Mouse (Mus musculus): ENCODE data around the gene Scn1b.

Gene Scn1b

GRCm38 (mm10) chr7:31116721-31117145, 10.1 kb downstream of the Scn1b start:
- no peak for DNase-seq (ENCODE audit: low read depth, low spot score)

DNA sequence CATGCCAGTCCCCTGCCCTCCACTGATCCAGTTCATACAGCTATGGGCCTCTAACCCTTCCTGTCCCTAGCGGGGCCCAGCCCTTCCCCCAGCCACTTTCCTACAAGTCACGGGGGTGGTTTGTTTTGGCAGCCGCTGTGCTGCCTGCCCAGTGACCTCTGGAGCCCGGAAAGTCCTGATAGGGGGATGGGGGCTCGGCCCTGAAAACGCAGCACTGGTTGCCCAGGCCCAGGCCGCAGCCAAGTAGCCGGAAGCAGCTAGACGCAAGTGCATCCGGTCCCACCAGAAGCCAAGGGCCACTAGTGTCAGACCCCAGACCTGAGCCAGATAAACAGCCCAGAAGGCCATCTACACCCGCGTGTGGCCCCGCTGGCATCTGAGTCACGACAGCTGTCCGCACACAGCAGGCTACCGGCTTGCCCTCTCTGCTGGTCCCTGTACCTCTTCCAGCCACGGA, 11.2 kb downstream of the Scn1b start:
- DNase-seq (ENCODE audit: low read depth, low spot score): no peak

- DNase-seq (ENCODE audit: low read depth, low spot score): no peak
These were observed 11.6 kb downstream of the Scn1b start, which contains the start of gene Hpn for GRCm38 (mm10) chr7:31115182-31115581. Hpn (minus strand) TSS chr7:31115290.

DNA sequence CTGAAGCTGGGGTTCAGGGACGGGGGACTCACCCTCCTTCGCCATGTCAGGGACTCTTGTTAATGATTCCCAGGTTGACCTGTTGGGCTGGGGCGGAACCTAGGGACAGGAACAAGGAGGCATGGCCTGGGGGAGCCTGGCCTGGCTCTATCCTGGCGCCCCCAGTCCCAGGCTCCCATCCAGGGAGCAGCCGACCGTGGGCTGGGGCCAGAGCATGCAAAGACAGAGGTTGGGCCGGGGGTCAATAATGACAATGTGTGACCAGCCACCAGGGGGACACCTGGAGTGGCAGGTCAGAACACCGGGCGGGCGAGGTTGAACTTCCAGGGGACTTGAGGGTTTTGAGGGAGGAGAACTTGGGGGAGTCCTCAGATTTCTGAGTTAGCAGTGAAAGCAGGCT, 12.2 kb downstream of the Scn1b start:
- no peak for DNase-seq (ENCODE audit: low read depth, low spot score)

GRCm38 (mm10) chr7:31113800-31114199, 13.0 kb downstream of the Scn1b start:
- no peak for DNase-seq (ENCODE audit: low read depth, low spot score)

DNA sequence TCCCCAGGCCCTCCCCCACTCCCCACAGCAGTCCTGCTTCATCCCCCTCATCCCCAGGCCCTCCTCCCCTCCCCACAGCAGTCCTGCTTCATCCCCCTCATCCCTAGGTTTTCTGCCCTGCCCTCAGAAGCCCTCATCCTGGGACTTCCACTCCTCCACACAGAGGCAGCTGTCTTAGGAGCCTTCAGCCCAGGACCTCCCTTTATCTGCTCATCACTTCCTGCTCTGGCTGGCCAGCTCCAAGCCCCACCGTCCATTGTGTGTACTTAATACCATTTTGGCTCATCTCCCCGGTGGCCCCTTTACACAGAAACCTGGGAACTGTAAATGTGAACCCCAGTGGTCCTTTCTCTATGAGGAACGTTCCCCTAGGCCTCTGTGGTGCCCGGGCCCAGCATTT, 14.8 kb downstream of the Scn1b start:
- DNase-seq (ENCODE audit: low read depth, low spot score): no peak

- DNase-seq (ENCODE audit: low read depth, low spot score): peak; percentile 78
These were observed 15.9 kb downstream of the Scn1b start for GRCm38 (mm10) chr7:31110861-31111385.

GRCm38 (mm10) chr7:31109796-31110195, 17.0 kb downstream of the Scn1b start:
- no peak for DNase-seq (ENCODE audit: low read depth, low spot score)

DNA sequence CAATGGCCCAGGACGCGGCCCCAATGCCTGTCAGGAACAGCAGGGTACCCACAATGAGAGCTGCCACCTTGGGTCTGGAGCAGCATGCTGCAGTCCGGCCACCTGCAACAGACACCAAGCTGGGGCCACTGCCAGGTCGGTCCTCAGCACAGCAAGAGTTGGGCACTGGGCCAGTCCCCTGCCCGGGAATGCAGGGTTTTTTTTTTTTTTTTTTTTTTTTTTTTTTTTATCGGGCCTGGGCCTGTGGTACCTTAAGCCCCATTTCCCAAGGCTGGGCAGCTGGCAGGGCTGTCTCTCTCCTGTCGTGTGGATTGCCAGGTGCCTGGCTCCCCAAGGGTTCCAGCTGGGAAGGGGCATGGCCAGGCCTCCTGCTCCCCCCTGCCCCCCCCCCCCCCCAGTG, 17.7 kb downstream of the Scn1b start:
- DNase-seq (ENCODE audit: low read depth, low spot score): no peak

GRCm38 (mm10) chr7:31107781-31108180, 19.0 kb downstream of the Scn1b start:
- DNase-seq (ENCODE audit: low read depth, low spot score): no peak

GRCm38 (mm10) chr7:31106166-31106565, 20.6 kb downstream of the Scn1b start:
- DNase-seq (ENCODE audit: low read depth, low spot score): no peak

- DNase-seq (ENCODE audit: low read depth, low spot score): no peak
These were observed 21.6 kb downstream of the Scn1b start for GRCm38 (mm10) chr7:31105061-31105768.

DNA sequence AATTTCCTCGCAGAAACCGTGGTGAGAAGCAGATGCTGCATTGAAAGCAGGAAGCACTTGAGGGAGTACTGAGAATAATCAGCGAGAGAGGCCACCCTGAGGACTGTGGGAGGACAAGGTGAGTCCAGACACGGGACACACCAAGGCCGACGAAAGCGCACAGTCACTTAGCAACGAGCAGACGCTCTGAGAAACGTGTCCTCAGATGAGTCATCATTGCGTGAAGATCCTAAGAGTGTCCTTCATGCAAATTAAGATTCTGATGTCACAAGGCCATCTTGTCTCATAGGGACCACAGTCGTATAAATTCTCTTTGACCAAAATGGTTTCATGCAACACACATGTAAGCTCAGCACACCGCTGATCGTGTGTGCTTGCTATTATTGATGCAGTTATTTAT, 26.0 kb downstream of the Scn1b start:
- no peak for DNase-seq (ENCODE audit: low read depth, low spot score)

DNA sequence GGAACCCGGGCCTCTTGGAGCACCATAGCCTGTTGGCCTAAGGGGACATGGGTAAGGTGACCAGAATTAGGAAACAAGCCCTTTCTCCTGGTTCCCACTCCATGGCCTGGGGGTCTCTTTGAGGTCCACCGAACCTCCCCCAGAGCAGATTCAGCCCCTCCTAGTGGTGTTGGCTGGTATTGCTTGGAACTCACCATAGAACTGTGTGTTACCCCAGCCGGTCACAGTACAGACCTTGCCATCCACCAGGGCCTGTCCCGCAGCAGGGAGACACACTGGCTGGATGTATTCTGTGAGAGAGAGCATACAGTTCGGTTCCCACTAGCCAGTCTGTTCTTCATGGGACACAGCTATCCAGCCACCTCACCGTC, 27.2 kb downstream of the Scn1b start:
- DNase-seq (ENCODE audit: low read depth, low spot score): no peak

DNA sequence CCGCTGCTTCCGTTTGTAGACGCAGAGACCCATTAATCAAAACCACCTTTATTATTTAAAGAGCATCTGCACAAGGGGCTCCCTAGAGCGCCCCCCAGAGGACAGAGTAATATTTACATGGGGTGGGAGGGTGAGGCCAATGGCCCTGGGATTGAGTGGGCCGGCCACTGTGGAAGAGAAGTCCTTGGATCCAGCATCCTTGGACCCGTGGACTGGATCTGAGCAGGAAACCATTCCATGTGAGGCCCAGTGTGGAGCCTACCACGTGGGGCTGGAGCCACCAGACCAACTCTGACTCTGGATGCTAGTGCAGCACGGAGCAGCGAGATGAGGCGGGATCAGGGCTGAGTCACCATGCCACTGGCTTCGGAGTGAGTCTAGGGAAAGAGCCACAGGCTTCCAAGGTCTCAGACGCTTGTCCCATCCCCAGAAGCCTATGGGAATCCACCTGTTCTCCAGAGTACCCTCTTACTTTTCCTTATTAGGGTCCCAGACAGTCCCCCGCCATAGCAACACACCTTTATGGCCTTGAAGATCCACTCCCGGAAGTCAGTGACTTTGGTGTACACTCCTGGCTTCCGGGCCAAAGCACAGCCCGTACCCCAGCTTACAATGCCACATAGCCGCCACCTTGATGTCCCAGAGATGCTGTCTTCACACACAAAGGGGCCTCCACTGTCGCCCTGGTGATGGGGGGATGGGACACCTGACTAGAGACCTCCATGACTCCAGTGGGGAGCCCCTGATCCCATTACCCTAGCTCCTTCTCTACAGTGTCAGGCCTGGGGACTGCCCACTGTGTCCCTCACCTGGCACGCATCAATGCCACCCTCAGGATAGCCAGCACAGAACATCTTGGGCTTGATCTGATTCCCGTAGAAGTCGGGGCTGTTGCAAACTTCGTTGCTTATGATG, 27.8 kb downstream of the Scn1b start:
- no peak for DNase-seq (ENCODE audit: low read depth, low spot score)

GRCm38 (mm10) chr7:31097583-31098248, 29.1 kb downstream of the Scn1b start:
- peak; percentile 90 for DNase-seq (ENCODE audit: low read depth, low spot score)

- DNase-seq (ENCODE audit: low read depth, low spot score): no peak
These were observed 29.8 kb downstream of the Scn1b start for GRCm38 (mm10) chr7:31096892-31097564.

GRCm38 (mm10) chr7:31094774-31095501, 31.9 kb downstream of the Scn1b start:
- DNase-seq (ENCODE audit: low read depth, low spot score): peak; percentile 32

DNA sequence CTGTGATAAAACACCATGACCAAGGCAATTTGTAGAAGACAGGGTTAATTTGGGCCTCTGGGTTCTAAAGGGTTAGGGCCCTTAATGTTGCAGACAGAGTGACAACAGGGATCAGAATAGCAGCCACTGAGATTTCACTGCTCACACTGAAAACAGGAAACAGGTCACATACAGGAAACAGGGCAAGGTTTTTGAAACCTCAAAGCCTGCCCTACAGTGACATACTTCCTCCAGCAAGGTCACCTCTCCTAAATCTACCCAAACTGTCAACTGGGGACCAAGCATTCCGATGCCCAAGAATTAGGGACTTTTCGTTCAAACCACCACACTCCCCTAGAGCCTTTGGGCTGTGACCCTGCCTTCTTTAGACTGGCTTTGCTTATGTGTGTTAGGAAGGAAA, 37.1 kb downstream of the Scn1b start:
- peak; percentile 82 for DNase-seq (ENCODE audit: low read depth, low spot score)

- no peak for DNase-seq (ENCODE audit: low read depth, low spot score)
These were observed 38.6 kb downstream of the Scn1b start for GRCm38 (mm10) chr7:31088206-31088605.

GRCm38 (mm10) chr7:31087262-31087661, 39.5 kb downstream of the Scn1b start:
- DNase-seq (ENCODE audit: low read depth, low spot score): peak; percentile 57
